Mouse (Mus musculus) gastrocnemius, postnatal 14 days (tissue): ENCODE results near the gene Ctbs. TPM values are rescaled to one million over a fixed set of nuclear protein-coding genes. Genes with fewer than 3 reads are reported as not detected.
A peak's percentile ranks its signal among the peaks of the same experiment; 100 is the strongest.

Experiments
- DNase-seq: peaks from one replicate; pipeline ENCODE4 v3.0.0; 2021; ENCODE audit warnings: mixed read lengths
- intact Hi-C: fragments of 180-260 bp; cut with DNase I; formaldehyde crosslinking; loops from one replicate; pipeline ENCODE4 v1.15.1; 2025; ENCODE audit warnings: low total_unique reads
- total RNA-seq, 2 experiments: library from RNA; stranded (reverse); gene quantifications; 2 replicates each; pipeline ENCODE4 v1.2.3; 2021

Gene Ctbs
- total RNA-seq, 2 experiments from 2014 or later: 4.2 to 4.7 TPM

- intact Hi-C loops: no loop called here
- no peak for DNase-seq
Measured at GRCm38 (mm10) chr3:146473741-146474140, 24.1 kb downstream of the Ctbs start.

GRCm38 (mm10) chr3:146474428-146474827 is 24.8 kb downstream of the Ctbs start:
- intact Hi-C loops: no loop called here
- DNase-seq: no peak

- intact Hi-C loops: loop anchor here (5.0 kb wide), 1 partner anchor 150 kb away; no protein-coding TSS in a partner anchor
- DNase-seq: no peak
Measured at GRCm38 (mm10) chr3:146482044-146482443, 32.4 kb downstream of the Ctbs start.

GRCm38 (mm10) chr3:146486464-146486863 is 36.9 kb downstream of the Ctbs start:
- intact Hi-C loops: no loop called here
- no peak for DNase-seq

GRCm38 (mm10) chr3:146494941-146495340 is 45.3 kb downstream of the Ctbs start:
- intact Hi-C loops: no loop called here
- no peak for DNase-seq

- intact Hi-C loops: no loop called here
- DNase-seq: no peak
Measured at GRCm38 (mm10) chr3:146498989-146499388, 49.4 kb downstream of the Ctbs start.

- DNase-seq: peak; percentile 89
- intact Hi-C loops: no loop called here
Measured at GRCm38 (mm10) chr3:146499431-146500002, 49.9 kb downstream of the Ctbs start, which contains the start of the genes Spata1 and Gng5. Gene Spata1, minus strand, starts transcription at chr3:146499753. Gene Gng5, plus strand, starts transcription at chr3:146499807.

- peak; percentile 61 for DNase-seq
- intact Hi-C loops: no loop called here
Measured at GRCm38 (mm10) chr3:146500003-146500809, 50.6 kb downstream of the Ctbs start.

- intact Hi-C loops: no loop called here
- no peak for DNase-seq
Measured at GRCm38 (mm10) chr3:146500810-146501201, 51.2 kb downstream of the Ctbs start.

GRCm38 (mm10) chr3:146501601-146502123 is 52.1 kb downstream of the Ctbs start:
- intact Hi-C loops: no loop called here
- DNase-seq: no peak

GRCm38 (mm10) chr3:146506711-146507110 is 57.1 kb downstream of the Ctbs start:
- no peak for DNase-seq
- intact Hi-C loops: no loop called here

Other genes with a start within 250 kb of the Ctbs start
- under 1 TPM; 0.18 to 0.29 TPM for gene Lpar3, start 228.8 kb upstream of the Ctbs start, total RNA-seq
- 10 to 100 TPM; 15.6 to 16.7 TPM for gene Ssx2ip, start 45.2 kb upstream of the Ctbs start, total RNA-seq
- 1 to 10 TPM; 2.5 to 3.7 TPM for gene Spata1, start 50.0 kb downstream of the Ctbs start, total RNA-seq
- 100 to 1,000 TPM; 233 to 275 TPM for gene Gng5, start 50.0 kb downstream of the Ctbs start, total RNA-seq
- gene Rpf1, start 71.6 kb downstream of the Ctbs start, total RNA-seq: 10 to 100 TPM; 12.9 to 14.5 TPM
- gene Uox, start 120.6 kb downstream of the Ctbs start, total RNA-seq: not detected
- gene Dnase2b, start 165.8 kb downstream of the Ctbs start, total RNA-seq: not detected
- not detected for gene 4930503B20Rik, start 201.5 kb downstream of the Ctbs start, total RNA-seq
- gene Samd13, start 235.8 kb downstream of the Ctbs start, total RNA-seq: 1 to 10 TPM in 1 of 2 experiments, under 1 TPM in 1; 0.57 to 1.7 TPM